Mouse (Mus musculus) spleen, postnatal 10 days (tissue): ENCODE measurements around the gene Btn2a2.
A peak's percentile ranks its signal among the peaks of the same experiment; 100 is the strongest.

Experiments used
- DNase-seq, 2 experiments: peaks; one replicate each; pipeline ENCODE4 v3.0.0; 2021 to 2022; ENCODE audit warnings: low spot score in 2 of 2

Btn2a2 gene

GRCm38 (mm10) chr13:23448758-23449157, 39.9 kb downstream of the Btn2a2 start:
- DNase-seq, result no peak

- peak; percentile 87 to 89 for DNase-seq
Observed at GRCm38 (mm10) chr13:23446498-23446952, 42.1 kb downstream of the Btn2a2 start.

DNA sequence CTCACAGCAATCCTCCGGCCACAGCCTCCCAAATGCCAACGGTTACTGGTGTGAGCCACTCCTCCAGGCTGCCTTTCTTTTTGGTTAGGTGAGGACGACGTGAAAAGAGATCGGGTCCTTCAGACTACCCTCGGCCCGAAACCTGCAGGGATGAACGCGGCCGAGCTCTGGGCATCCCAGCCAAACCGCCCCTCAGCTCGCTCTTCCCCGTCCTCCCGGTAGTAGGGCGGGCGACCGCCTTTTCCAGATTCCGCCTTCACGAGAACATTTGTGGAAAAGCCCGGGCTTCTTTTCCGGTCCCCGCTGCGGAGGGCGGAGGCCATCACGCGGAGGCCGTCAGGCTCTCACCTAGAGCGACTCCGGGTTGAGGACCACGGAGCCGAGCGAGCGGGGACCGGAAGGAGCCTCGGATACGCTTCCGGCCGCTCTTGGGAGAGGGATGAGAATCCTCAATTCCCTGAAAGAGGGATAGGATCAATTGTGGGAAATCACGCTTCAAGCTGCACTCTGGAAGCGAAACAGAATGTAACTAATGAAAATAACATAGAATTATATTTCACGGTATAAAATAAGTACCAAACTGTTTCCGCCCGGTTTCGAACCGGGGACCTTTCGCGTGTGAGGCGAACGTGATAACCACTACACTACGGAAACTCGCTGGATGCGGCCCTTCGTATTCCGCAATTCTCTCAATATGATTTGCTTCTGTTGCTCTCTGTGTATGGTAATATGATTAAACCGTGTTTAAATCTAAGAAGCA, 42.9 kb downstream of the Btn2a2 start:
- DNase-seq, result peak; percentile 94 to 95

DNA sequence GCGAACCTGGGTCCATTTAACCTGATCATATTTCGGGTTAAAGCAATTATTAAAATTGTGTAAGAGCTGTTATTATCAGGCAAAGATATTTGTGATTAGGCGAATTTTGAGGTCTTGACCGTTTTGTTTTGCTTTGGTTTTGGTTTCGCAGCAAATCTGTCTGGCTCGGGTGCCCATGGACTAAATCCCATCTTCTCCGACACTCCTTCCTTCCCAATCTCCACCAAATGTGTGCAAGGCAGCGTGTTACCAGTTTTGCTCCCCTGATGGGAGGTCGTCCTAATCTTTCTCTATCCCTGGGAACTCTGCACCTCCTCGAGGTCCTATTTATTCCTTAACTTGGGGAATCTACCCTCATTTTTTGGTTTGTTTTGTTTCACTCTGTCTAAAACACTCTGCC, 43.5 kb downstream of the Btn2a2 start:
- no peak for DNase-seq

GRCm38 (mm10) chr13:23444451-23444850, 44.2 kb downstream of the Btn2a2 start:
- DNase-seq, result no peak

DNA sequence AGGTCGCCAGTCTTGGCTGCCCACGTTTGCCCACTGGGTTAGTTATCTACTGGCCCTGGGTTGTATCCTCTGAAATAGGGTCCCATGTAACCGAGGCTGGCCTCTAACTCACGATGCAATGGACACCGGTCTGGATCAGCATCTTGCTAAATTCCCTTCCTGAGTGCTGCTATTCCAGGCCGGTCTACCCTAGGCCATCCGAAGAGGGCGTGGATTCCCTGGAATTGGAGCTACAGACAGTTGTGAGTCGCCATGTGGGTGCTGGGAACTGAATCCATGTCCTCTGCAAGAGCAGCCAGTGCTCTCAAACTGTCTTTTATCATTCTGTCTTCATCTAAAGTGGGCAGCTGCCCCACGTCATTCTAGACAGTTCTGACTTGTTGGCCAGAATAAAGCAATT, 48.8 kb downstream of the Btn2a2 start:
- DNase-seq, result no peak

DNA sequence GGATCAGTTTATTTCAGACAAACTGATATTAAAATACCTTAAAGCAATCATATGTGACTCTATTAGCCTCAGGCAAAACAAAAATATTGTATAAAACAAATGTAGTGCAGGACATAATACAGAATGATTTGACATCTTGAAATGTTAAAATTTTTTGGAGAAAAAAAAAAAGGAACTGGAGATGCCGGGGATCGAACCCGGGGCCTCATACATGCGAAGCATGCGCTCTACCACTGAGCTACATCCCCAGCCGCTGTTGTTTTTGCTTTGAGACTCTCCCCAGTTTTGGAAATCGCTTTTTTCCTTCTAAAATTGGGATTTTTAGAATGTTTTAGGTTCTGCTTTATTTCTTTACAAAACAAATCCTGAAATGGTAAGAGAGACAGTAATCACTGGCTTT, 50.1 kb downstream of the Btn2a2 start:
- DNase-seq, result peak; percentile 57 to 80

- DNase-seq, result peak; percentile 92 to 93
Observed at GRCm38 (mm10) chr13:23437908-23438307, 50.7 kb downstream of the Btn2a2 start.

DNA sequence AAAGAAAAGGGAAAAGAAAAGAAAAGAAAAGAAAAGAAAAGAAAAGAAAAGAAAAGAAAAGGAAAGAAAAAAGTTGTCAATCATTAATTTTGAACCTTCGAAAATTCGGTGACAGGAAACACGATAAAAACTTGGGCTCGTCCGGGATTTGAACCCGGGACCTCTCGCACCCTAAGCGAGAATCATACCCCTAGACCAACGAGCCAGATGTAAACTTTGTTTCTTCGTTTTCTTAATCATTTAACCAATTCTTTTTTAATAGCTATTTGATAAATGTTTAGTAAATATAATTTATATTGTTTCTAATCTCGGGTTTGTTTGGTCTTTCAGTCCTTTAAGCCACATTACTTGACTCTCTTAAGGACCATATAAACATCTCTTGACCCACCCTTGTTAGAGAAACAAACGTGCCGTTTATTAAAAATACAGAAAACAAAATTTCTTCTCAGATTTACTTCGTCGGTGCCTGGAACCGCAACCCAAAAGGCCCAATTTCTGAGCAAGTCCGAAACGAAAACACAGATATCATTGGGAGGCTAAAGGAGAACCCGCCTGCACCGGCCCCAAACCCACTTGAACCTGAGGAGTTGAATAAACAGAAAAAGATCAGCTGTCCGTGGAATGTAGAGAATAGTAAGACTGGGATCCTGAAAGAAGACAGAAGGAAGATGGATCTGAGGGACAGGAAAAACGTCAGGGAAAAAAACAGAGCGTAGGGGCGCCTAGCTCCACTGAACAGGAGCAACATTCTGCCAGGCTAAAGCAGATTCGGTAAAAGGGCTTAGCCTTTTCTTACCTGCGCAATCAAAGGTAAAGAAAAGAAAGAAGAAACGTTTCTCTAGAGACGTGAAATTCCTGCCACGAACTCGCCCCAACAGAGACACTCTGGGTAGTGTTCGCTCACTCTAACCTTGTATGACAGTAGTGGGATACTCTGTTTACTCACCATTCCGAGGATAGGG, 51.5 kb downstream of the Btn2a2 start:
- peak; percentile 72 to 80 for DNase-seq

- DNase-seq, result peak in 1 of 2 experiments; percentile 64
Observed at GRCm38 (mm10) chr13:23436231-23436661, 52.4 kb downstream of the Btn2a2 start.

- DNase-seq, result peak in 1 of 2 experiments; percentile 37
Observed at GRCm38 (mm10) chr13:23435676-23436075, 53.0 kb downstream of the Btn2a2 start.

DNA sequence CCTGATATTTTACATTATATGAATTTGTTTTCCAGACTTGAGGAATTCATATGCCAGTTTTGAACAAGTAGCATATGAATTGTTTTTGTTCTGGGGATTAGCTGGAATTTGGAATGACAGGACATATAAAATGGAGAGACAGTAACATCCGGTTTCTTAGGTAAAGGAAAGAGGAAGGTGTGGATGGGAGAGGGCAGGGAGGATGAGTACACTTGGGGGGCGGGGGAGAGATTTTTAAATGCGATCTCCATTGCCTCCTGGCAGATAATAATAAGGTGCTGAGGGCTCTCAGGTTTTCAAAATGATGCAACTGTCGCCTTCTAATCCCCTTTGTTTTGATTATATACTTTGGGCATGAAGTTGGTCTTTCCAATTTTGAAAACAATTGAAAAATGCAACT, 53.4 kb downstream of the Btn2a2 start:
- DNase-seq, result no peak

DNA sequence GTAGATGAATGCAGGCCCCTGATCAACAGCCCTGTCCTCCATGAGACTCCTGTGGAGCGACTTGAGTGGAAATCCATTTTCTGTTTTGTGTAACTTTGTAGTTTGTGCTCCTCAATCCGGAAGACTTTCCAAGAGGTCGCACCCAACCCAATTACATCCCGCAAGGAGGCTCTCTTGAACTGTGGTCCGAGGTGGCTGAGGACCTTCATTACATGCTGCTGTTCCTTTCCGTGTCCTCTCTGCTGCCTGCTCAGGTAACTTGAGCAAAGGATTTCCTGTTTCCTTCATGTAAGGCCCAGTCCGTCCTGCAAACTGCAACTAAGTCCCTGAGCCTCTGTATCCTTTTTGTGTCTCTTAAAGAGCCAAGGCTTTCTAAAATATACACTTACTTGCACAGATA, 54.2 kb downstream of the Btn2a2 start:
- DNase-seq, result no peak

DNA sequence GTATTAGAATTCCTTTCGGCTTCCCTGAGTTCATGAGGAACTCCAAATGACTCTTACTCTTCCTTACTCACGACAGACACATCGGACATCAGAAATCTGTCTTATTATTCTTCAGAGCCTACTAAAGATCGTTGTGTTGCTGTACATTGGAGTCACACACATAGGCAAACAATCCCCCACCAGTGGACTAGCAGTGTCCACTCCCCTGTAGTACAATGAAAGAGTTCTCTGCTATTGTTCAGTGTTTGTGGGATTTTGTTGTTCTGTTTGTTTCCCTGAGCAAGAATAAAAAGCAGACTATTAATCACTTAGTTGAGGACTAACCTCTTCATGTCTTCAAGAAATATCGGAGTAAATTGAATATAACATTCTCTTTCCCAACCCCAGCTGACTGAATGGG, 54.9 kb downstream of the Btn2a2 start:
- no peak for DNase-seq

- DNase-seq, result no peak
Observed at GRCm38 (mm10) chr13:23433206-23433605, 55.5 kb downstream of the Btn2a2 start.

- DNase-seq, result peak; percentile 95
Observed at GRCm38 (mm10) chr13:23432562-23433201, 56.0 kb downstream of the Btn2a2 start.

- DNase-seq, result peak; percentile 83 to 84
Observed at GRCm38 (mm10) chr13:23431351-23431771, 57.3 kb downstream of the Btn2a2 start.

- peak; percentile 70 to 83 for DNase-seq
Observed at GRCm38 (mm10) chr13:23430734-23431133, 57.9 kb downstream of the Btn2a2 start.

- no peak for DNase-seq
Observed at GRCm38 (mm10) chr13:23429771-23430380, 58.8 kb downstream of the Btn2a2 start.

DNA sequence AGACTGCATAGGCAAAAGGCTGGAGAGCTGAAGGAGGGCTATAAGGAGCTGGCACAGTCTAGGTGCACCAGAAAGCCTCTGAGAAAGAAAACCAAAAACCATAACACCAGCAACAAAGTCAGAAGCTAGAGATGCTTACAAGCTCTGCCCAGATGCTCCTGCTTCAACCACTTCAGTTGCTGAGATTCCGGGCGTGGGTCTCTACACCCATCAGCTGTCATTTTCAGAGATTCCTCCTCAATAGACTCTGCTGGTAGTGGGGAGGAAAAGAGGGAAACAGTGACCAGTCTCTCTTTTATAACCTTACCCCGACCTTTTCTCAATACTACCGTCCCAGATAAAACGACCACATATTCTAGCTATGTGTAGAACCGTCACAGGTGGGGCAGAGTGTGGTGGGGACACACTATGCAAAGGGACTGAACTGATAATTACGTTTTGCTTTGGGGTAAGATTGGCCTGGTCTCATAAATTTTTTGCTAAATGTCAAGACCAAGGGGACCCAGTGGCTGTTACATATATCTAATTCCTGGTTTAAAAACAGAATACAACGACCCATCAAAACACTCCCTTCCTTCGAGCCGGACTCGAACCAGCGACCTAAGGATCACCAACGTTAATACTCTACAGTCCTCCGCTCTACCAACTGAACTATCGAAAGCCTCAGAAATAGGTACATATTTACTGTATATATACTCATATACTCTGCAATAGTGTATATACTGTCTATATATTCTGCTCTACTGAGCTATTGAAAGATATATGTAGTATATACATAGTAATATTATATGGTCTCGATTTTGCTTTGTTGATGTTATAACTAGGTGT, 60.3 kb downstream of the Btn2a2 start:
- no peak for DNase-seq
